Mouse (Mus musculus) kidney, adult 2 months (tissue): Measurements from ENCODE around the gene Vmn1r39. TPM values are rescaled to one million over a fixed set of nuclear protein-coding genes. Genes with fewer than 3 reads are reported as not detected.
A peak's percentile ranks its signal among the peaks of the same experiment; 100 is the strongest.
"Not testable (repeated sequence)": the region's sequence is repeated elsewhere in the genome, so short reads cannot be mapped to it uniquely, and the experiment has no call there.

ENCODE experiments used
- DNase-seq: peaks from one replicate; pipeline ENCODE4 v3.0.0; 2021
- H3K27ac ChIP-seq: fragments of 200-500 bp; 2 replicates; pipeline ENCODE4 v1.5.1; 2012; ENCODE audit warnings: low read depth, low read length, control low read depth, inconsistent platforms; ENCODE audit not compliant: insufficient read depth
- H3K27me3 ChIP-seq: fragments of 200-500 bp; replicated peaks from 2 replicates; pipeline ENCODE4 v1.6.1; 2012; ENCODE audit warnings: mild to moderate bottlenecking, moderate library complexity, low read length, inconsistent platforms; ENCODE audit not compliant: control insufficient read depth, insufficient read depth
- H3K36me3 ChIP-seq: fragments of 200-500 bp; 2 replicates; pipeline ENCODE4 v1.6.1; 2012; ENCODE audit warnings: mild to moderate bottlenecking, moderate library complexity, low read length, inconsistent platforms; ENCODE audit not compliant: control insufficient read depth, insufficient read depth
- H3K4me1 ChIP-seq: fragments of 200-500 bp; 2 replicates; pipeline ENCODE4 v1.6.1; 2011; ENCODE audit warnings: low read length; ENCODE audit not compliant: control insufficient read depth, insufficient read depth
- H3K4me3 ChIP-seq: fragments of 200-500 bp; 2 replicates; pipeline ENCODE4 v1.5.1; 2011; ENCODE audit warnings: mild to moderate bottlenecking, low read depth, low read length, control low read depth; ENCODE audit not compliant: insufficient read depth
- CTCF ChIP-seq: fragments of 200-500 bp; conservative IDR thresholded peaks from 2 replicates; pipeline ENCODE4 v1.5.1; 2011; ENCODE audit warnings: low read depth, mild to moderate bottlenecking, control low read depth, low read length, moderate library complexity, mixed read lengths; ENCODE audit not compliant: insufficient read depth, insufficient read length
- POLR2A ChIP-seq: fragments of 200-500 bp; IDR thresholded peaks from one replicate; pipeline ENCODE4 v1.6.1; 2011; ENCODE audit warnings: low read depth, low read length, control low read depth
- WGBS: fragments of 180-500 bp; shearing (Covaris S2); methylation state at CpG from one replicate; pipeline ENCODE4 v1.1.7; 2018; 5-methylcytosine and 5-hydroxymethylcytosine counted together
- polyA plus RNA-seq: library from polyadenylated mRNA; depleted of rRNA; stranded (reverse); fragments of >200 nt; gene quantifications from 2 replicates; pipeline ENCODE4 v1.2.3, GENCODE M21; 2012; rRNA removed

Gene Vmn1r39
- not detected in 2 replicates for polyA plus RNA-seq

DNA sequence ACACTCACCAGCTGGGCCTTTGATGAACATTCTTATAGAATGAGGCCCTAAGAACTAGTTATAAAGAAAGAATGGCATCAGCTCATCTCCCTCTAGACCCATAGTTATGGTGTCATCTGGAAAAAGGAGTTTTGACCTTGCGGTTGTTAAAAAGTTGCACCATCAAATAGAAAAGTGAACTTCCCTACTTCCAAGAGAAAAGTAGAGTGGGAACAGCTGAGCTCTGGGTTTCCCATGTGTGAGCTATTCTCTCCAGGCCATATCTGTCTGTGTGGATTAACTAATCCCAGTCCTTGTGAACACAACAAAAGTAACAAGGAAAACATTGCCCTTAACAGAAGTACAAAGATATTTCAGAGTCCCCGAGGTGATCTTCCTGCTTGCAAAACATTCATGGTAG, at the start of gene Vmn1r39:
Vmn1r39 (minus strand) TSS at position 101 of the 400 bp plus-strand sequence.
- TF ChIP-seq POLR2A (no peak), CTCF (no peak)
- H3K4me3 ChIP-seq, result no peak within 1 kb of the TSS

DNA sequence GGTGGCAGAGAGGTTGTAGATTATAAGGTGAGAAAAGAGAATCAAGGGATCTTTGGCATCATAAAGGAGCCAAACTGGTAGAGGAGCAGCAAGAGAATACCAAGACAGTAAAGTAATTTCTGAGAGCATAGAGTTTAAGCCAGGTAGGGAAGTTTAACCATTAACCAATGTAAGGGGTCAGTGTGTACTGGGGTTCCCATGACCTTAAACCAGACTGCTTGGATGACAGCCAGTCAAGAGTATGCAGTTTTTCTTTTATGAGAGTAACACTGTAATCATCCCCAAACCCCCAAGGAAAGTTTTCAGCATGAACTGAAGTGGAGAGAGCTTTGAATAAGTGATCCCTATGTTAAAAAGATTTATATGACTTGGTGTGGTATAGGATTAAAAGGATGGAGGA, 49.0 kb upstream of the Vmn1r39 start:
- TF ChIP-seq POLR2A, result no peak
- no peak for TF ChIP-seq CTCF
- Histone ChIP-seq H3K27me3 (no peaks in the 10 kb centered on the region), H3K4me1 (peaks cover 21% of the 10 kb centered on the region; the same call in 1 of the 2 replicates), H3K27ac (peak overlapping the region; percentile 82; the same call in 1 of the 2 replicates), H3K4me3 (no peak overlapping the region), H3K36me3 (no peaks in the 10 kb centered on the region)
- peak; percentile 90 for DNase-seq

More for the DNA sequence above, at the start of gene Vmn1r39:
- WGBS, result 93% methylated on average over 2 of the region's 2 CpGs
- Histone ChIP-seq H3K27ac (no peak within 1 kb of the TSS), H3K27me3 (no peaks in the 10 kb centered on the region), H3K36me3 (no peaks in the 10 kb centered on the region), H3K4me1 (no peaks in the 10 kb centered on the region)
- DNase-seq, result no peak

DNA sequence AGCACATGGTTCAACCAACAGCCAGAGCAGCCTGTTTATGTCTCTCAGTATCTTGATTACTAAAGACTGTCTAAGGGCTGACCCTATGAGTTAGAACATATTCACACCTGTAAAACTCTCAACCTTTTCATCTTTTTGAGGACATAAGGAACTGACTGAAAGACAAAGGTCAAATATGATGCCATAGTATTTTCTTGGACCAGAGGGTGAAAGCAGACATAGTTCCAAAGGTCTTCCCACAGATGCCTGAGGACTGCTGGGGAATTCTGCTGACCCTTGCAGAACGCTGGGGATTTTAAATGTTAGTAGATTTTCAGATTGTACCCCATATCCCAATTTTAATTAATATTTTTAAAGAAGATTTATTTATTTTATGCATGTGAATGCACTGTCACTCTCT, 47.9 kb upstream of the Vmn1r39 start:
- WGBS, result 61% methylated on average over 1 of the region's 1 CpGs
- H3K27ac ChIP-seq, result 0 out of 2 replicates have a peak overlapping the region, but pooled peaks have one; percentile 11
- TF ChIP-seq POLR2A (no peak), CTCF (no peak)
- no peaks in the 10 kb centered on the region for H3K36me3 ChIP-seq
- DNase-seq, result peak; percentile 61
- H3K4me3 ChIP-seq, result no peak overlapping the region
- H3K4me1 ChIP-seq, result peaks cover 21% of the 10 kb centered on the region; the same call in 1 of the 2 replicates
- no peaks in the 10 kb centered on the region for H3K27me3 ChIP-seq

DNA sequence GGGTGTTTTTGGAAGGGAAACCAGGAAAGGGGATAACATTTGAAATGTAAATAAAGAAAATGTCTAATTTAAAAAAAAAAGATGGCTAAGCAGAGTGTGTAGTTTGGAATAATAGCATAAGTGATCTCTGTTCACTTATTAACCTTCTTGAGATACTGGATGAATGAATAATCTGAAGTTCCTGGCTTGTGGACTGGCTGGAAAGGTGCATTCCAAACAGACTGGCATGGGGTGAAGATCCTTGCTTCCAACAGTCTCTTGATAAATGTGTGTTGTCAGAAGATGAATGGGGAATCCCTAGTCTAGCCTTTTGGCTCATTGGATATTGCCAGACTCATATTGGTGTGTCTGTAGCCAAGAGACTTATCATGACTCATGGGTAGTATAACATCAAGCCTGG, 45.8 kb upstream of the Vmn1r39 start:
- 0 out of 2 replicates have a peak overlapping the region, but pooled peaks have one; percentile 17 for H3K27ac ChIP-seq
- H3K4me3 ChIP-seq, result no peak overlapping the region
- no peaks in the 10 kb centered on the region for H3K36me3 ChIP-seq
- peaks cover 21% of the 10 kb centered on the region; the same call in 1 of the 2 replicates for H3K4me1 ChIP-seq
- H3K27me3 ChIP-seq, result no peaks in the 10 kb centered on the region
- TF ChIP-seq CTCF (no peak), POLR2A (no peak)
- DNase-seq, result peak; percentile 79

DNA sequence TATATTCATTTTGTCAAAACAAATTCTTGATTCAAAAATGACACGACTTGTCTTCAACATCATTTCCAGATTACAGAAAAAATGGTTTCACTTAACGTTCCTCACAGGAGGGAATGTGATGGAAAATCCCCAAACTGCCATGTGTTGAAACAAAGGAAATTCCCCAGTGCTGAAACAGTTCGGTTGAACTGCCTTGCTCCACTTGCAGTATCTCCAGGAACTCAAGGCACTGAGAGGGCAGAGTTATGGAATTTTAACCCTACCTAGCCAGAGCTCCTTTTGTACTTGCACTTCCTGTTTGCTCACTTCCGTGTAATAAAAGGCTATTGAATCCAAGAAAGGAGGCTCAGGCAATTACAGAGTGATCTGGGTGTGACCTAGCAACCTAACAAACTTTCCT, 38.5 kb upstream of the Vmn1r39 start:
- TF ChIP-seq CTCF (no peak), POLR2A (no peak)
- Histone ChIP-seq H3K36me3 (no peaks in the 10 kb centered on the region), H3K27ac (0 out of 2 replicates have a peak overlapping the region, but pooled peaks have one; percentile 31), H3K27me3 (no peaks in the 10 kb centered on the region), H3K4me1 (peaks cover 2% of the 10 kb centered on the region; the same call in 1 of the 2 replicates), H3K4me3 (no peak overlapping the region)
- DNase-seq, result peak; percentile 34
- WGBS, result 30% methylated on average over 4 of the region's 4 CpGs

DNA sequence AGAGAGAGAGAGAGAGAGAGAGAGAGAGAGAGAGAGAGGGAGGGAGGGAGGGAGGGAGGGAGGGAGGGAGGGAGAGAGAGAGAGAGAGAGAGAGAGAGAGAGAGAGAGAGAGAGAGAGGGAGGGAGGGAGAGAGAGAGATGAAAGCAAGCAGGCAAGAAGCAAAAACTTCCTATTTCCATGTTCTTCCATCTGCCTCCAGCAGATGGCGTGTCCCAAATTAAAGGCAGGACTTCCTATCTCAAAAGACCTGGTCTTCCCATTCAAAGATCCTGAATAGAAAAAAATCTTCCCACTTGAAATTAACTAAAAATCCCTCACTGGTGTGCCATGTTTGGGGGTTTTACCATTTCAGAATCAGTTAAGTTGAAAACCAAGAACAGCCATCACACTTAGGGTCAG, 30.2 kb upstream of the Vmn1r39 start:
- H3K27me3 ChIP-seq, H3K27ac ChIP-seq, H3K4me1 ChIP-seq, H3K4me3 ChIP-seq, H3K36me3 ChIP-seq: not testable (repeated sequence)
- DNase-seq, result peak; percentile 68
- peak; percentile 29; the same call in 1 of the 2 replicates for TF ChIP-seq CTCF
- 6% methylated on average over 1 of the region's 1 CpGs for WGBS

DNA sequence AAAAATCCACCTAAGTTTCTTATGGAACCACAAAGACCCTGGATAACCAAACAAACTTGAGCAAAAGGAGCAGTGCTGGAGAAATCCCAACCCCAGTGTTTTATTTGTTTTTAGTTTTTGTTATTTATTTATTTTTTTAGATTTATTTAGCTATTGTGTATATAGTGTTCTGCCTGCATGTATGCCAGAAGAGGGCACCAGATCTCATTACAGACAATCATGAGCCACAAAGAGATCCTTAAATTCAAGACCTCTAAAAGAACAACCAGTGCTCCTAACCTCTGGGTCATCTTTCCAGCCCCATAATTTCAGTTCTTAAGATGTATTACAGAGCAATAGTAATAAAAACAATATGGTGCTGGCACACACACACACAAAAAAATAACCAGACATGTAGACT, 26.5 kb upstream of the Vmn1r39 start:
- H3K27me3 ChIP-seq, result no peaks in the 10 kb centered on the region
- H3K4me3 ChIP-seq, result no peak overlapping the region
- H3K4me1 ChIP-seq, result no peaks in the 10 kb centered on the region
- H3K27ac ChIP-seq, result no peak overlapping the region
- no peak for DNase-seq
- no peak for TF ChIP-seq CTCF
- TF ChIP-seq POLR2A, result no peak
- no peaks in the 10 kb centered on the region for H3K36me3 ChIP-seq

DNA sequence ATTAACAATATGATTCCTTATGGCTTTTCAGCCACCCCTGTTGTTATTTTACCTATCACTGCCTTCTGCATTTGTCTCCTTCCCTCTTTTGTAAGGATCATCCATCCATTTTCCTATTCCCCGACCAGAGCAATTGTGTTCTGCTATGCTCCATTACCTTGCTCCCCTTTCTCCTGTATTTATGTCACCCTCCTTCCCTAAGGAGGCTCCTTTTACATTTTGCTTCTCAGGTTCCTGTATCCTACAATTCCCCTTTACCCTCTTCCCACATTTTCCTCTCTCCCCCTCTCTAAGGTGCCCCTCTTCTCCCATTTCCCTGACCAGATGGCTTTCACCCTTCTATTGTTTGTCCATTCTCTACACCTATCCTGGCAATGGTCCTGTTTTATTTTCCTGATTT, 4.1 kb downstream of the Vmn1r39 start:
- Histone ChIP-seq H3K4me1 (no peaks in the 10 kb centered on the region), H3K36me3 (no peaks in the 10 kb centered on the region), H3K27ac (no peak overlapping the region), H3K4me3 (no peak overlapping the region), H3K27me3 (no peaks in the 10 kb centered on the region)
- TF ChIP-seq CTCF (no peak), POLR2A (no peak)
- no peak for DNase-seq
- 21% methylated on average over 1 of the region's 1 CpGs for WGBS
